Mouse (Mus musculus) embryonic facial prominence, embryonic 12.5 days (tissue): Measurements from ENCODE around the gene Robo2. TPM values are rescaled to one million over a fixed set of nuclear protein-coding genes. Genes with fewer than 3 reads are reported as not detected.
"Not testable (repeated sequence)": the region's sequence is repeated elsewhere in the genome, so short reads cannot be mapped to it uniquely, and the experiment has no call there.

Experiments used
- ATAC-seq: fragments of 200-750 bp; cut with Nextera tagmentation; 2 replicates; pipeline ENCODE4 v1.8.0; 2017; ENCODE audit not compliant: insufficient number of reproducible peaks, insufficient read depth, low FRiP score, low TSS enrichment
- H3K27ac ChIP-seq: fragments of 300-500 bp; sonication (generic); 2 replicates; pipeline ENCODE4 v1.5.1; 2016; ENCODE audit warnings: mild to moderate bottlenecking
- H3K27me3 ChIP-seq: fragments of 300-500 bp; sonication (generic); 2 replicates; pipeline ENCODE4 v1.6.1; 2016; ENCODE audit warnings: mild to moderate bottlenecking, moderate library complexity
- H3K36me3 ChIP-seq: fragments of 300-500 bp; sonication (generic); 2 replicates; pipeline ENCODE4 v1.6.1; 2016; ENCODE audit warnings: mild to moderate bottlenecking
- H3K4me1 ChIP-seq: fragments of 300-500 bp; sonication (generic); 2 replicates; pipeline ENCODE4 v1.6.1; 2016
- H3K4me2 ChIP-seq: fragments of 300-500 bp; sonication (generic); replicated peaks from 2 replicates; pipeline ENCODE4 v1.6.1; 2016; ENCODE audit warnings: mild to moderate bottlenecking, moderate library complexity
- H3K4me3 ChIP-seq: fragments of 300-500 bp; sonication (generic); 2 replicates; pipeline ENCODE4 v1.5.1; 2016; ENCODE audit warnings: mild to moderate bottlenecking
- H3K9ac ChIP-seq: fragments of 300-500 bp; sonication (generic); 2 replicates; pipeline ENCODE4 v1.6.1; 2016; ENCODE audit warnings: mild to moderate bottlenecking, moderate library complexity
- H3K9me3 ChIP-seq: fragments of 300-500 bp; sonication (generic); 2 replicates; pipeline ENCODE4 v1.6.1; 2016; ENCODE audit warnings: mild to moderate bottlenecking, moderate library complexity
- WGBS: fragments of 180-500 bp; shearing (Covaris S2); methylation state at CpG from one replicate; pipeline ENCODE4 v1.1.7; 2016; 5-methylcytosine and 5-hydroxymethylcytosine counted together
- polyA plus RNA-seq: library from polyadenylated mRNA; unstranded; fragments of >200 nt; fragmentation: Nextera tagmentation; extraction: Ambion mirVana; gene quantifications from 2 replicates; pipeline ENCODE4 v1.2.1, GENCODE M21; 2016

Robo2 gene
- polyA plus RNA-seq, 1 experiment from 2014 or later: 71.5 TPM

- H3K9ac ChIP-seq: no peak overlapping the region
- no peaks in the 10 kb centered on the region for H3K36me3 ChIP-seq
- 0 out of 2 replicates have a peak, but pooled peaks have one; percentile 72 for ATAC-seq
- no peak overlapping the region for H3K4me3 ChIP-seq
- no peaks in the 10 kb centered on the region for H3K27me3 ChIP-seq
- H3K27ac ChIP-seq: 0 out of 2 replicates have a peak overlapping the region, but pooled peaks have one; percentile 50
- peaks cover 8% of the 10 kb centered on the region for H3K4me1 ChIP-seq
- H3K4me2 ChIP-seq: no peak overlapping the region
- 44% methylated on average over 10 of the region's 10 CpGs for WGBS
- no peaks in the 10 kb centered on the region for H3K9me3 ChIP-seq
These were observed 356.4 kb downstream of the Robo2 start for GRCm38 (mm10) chr16:74055061-74055751.

- Histone ChIP-seq H3K9me3 (no peaks in the 10 kb centered on the region), H3K9ac (no peak overlapping the region), H3K4me2 (no peak overlapping the region), H3K36me3 (no peaks in the 10 kb centered on the region), H3K4me3 (no peak overlapping the region), H3K4me1 (no peaks in the 10 kb centered on the region), H3K27ac (no peak overlapping the region), H3K27me3 (no peaks in the 10 kb centered on the region)
- ATAC-seq: no peak
- 73% methylated on average over 5 of the region's 5 CpGs for WGBS
These were observed 362.2 kb downstream of the Robo2 start for GRCm38 (mm10) chr16:74049467-74049866.

DNA sequence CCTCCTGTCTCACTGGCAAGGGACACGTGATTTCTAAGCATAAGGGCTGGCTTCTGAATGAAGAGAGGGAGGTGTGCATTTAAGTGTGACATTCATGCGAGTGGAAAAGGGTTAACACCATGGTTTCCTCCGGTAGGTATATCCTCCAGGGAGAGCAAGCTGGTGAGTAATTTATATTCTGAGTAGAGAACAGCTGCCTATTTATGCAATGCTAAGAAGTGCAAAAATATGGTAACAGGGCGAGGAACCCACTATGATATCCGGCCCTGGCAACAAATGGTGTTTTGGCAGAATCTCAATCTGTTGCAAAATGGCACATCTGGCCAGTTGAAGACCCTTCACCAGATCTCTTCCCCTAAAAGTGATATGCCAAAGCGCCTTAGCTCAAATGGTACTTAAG lies 362.6 kb downstream of the Robo2 start:
- no peaks in the 10 kb centered on the region for H3K9me3 ChIP-seq
- ATAC-seq: no peak
- no peak overlapping the region for H3K9ac ChIP-seq
- H3K27ac ChIP-seq: no peak overlapping the region
- no peaks in the 10 kb centered on the region for H3K36me3 ChIP-seq
- 72% methylated on average over 6 of the region's 6 CpGs for WGBS
- no peaks in the 10 kb centered on the region for H3K27me3 ChIP-seq
- no peak overlapping the region for H3K4me2 ChIP-seq
- H3K4me3 ChIP-seq: no peak overlapping the region
- no peaks in the 10 kb centered on the region for H3K4me1 ChIP-seq

- Histone ChIP-seq H3K27me3 (no peaks in the 10 kb centered on the region), H3K4me2 (no peak overlapping the region), H3K4me1 (no peaks in the 10 kb centered on the region), H3K9ac (no peak overlapping the region), H3K9me3 (no peaks in the 10 kb centered on the region), H3K36me3 (no peaks in the 10 kb centered on the region), H3K4me3 (no peak overlapping the region), H3K27ac (no peak overlapping the region)
- ATAC-seq: no peak
- 43% methylated on average over 3 of the region's 3 CpGs for WGBS
These were observed 364.4 kb downstream of the Robo2 start for GRCm38 (mm10) chr16:74047232-74047631.

DNA sequence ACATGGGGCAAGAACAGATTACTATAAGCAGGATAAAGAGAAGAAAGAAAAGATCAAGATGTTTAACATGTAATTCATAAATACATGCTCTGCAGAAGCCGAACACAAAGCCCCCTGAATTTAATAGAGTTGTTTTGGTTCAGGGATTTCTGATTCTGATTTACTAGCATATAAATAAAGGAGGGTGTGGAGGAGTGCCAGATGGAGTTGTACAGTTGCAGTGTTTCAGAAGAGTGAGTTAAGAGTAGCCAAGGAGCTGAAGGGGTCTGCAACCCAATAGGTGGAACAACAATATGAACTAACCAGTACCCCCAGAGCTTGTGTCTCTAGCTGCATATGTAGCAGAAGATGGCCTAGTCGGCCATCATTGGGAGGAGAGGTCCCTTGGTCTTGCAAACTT lies 370.8 kb downstream of the Robo2 start:
- not testable (repeated sequence) for H3K36me3 ChIP-seq, H3K4me2 ChIP-seq, H3K4me3 ChIP-seq, H3K9ac ChIP-seq, H3K9me3 ChIP-seq, H3K4me1 ChIP-seq, H3K27me3 ChIP-seq, H3K27ac ChIP-seq, ATAC-seq
- WGBS: 74% methylated on average over 2 of the region's 2 CpGs

GRCm38 (mm10) chr16:74027822-74028221 lies 383.8 kb downstream of the Robo2 start:
- Histone ChIP-seq H3K4me3 (no peak overlapping the region), H3K36me3 (no peaks in the 10 kb centered on the region), H3K4me1 (no peaks in the 10 kb centered on the region), H3K27ac (no peak overlapping the region), H3K9ac (no peak overlapping the region), H3K27me3 (no peaks in the 10 kb centered on the region), H3K4me2 (no peak overlapping the region), H3K9me3 (no peaks in the 10 kb centered on the region)
- 79% methylated on average over 4 of the region's 4 CpGs for WGBS
- ATAC-seq: no peak

DNA sequence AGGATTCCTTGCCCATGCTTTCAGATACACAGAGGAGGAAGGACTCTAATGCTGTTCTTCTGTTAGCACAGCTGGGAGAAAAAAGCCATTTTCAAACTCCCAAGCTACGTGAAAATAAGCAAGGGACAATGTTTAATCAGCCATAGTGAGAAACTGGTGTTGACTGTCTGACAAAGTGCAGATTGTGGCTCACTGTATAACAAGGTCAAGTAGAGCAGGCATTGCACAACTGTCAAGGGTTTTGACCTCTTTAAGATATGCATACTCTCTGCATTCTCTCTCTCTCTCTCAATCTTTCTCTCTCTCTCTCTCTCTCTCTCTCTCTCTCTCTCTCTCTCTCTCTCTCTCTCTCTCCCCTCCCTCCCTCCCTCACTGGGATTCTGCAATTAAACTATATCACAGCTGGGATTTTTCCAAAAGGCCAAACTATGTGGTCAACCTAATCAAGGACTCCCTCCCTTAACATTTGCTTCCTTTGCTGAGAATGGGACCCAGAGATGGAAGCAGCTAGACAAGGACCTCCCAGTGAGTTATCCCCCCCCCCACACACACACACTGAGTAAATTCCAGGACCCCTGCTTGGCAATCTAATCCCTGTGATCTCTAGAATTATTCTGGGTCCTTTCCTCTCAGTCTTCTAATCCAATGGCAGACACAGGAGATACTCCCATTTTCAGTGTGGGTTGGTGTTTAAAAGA lies 389.2 kb downstream of the Robo2 start:
- H3K9ac ChIP-seq: no peak overlapping the region
- no peak for ATAC-seq
- no peaks in the 10 kb centered on the region for H3K36me3 ChIP-seq
- H3K27me3 ChIP-seq: no peaks in the 10 kb centered on the region
- H3K4me1 ChIP-seq: no peaks in the 10 kb centered on the region
- H3K9me3 ChIP-seq: no peaks in the 10 kb centered on the region
- H3K4me2 ChIP-seq: no peak overlapping the region
- 33% methylated on average over 1 of the region's 1 CpGs for WGBS
- no peak overlapping the region for H3K27ac ChIP-seq
- no peak overlapping the region for H3K4me3 ChIP-seq

GRCm38 (mm10) chr16:74005767-74006166 lies 405.9 kb downstream of the Robo2 start:
- Histone ChIP-seq H3K4me1 (no peaks in the 10 kb centered on the region), H3K36me3 (no peaks in the 10 kb centered on the region), H3K27me3 (no peaks in the 10 kb centered on the region), H3K27ac (no peak overlapping the region), H3K4me3 (no peak overlapping the region), H3K4me2 (no peak overlapping the region), H3K9ac (no peak overlapping the region), H3K9me3 (no peaks in the 10 kb centered on the region)
- 84% methylated on average over 3 of the region's 3 CpGs for WGBS
- no peak for ATAC-seq

GRCm38 (mm10) chr16:74001331-74001730 lies 410.3 kb downstream of the Robo2 start:
- no peaks in the 10 kb centered on the region for H3K27me3 ChIP-seq
- WGBS: 72% methylated on average over 2 of the region's 2 CpGs
- no peaks in the 10 kb centered on the region for H3K9me3 ChIP-seq
- H3K4me2 ChIP-seq: no peak overlapping the region
- H3K27ac ChIP-seq: no peak overlapping the region
- no peak overlapping the region for H3K4me3 ChIP-seq
- no peak overlapping the region for H3K9ac ChIP-seq
- no peaks in the 10 kb centered on the region for H3K4me1 ChIP-seq
- no peak for ATAC-seq
- H3K36me3 ChIP-seq: no peaks in the 10 kb centered on the region

GRCm38 (mm10) chr16:73991212-73991611 lies 420.4 kb downstream of the Robo2 start:
- Histone ChIP-seq H3K4me3 (no peak overlapping the region), H3K9me3 (no peaks in the 10 kb centered on the region), H3K4me2 (no peak overlapping the region), H3K4me1 (no peaks in the 10 kb centered on the region), H3K27me3 (no peaks in the 10 kb centered on the region), H3K9ac (no peak overlapping the region), H3K27ac (no peak overlapping the region), H3K36me3 (no peaks in the 10 kb centered on the region)
- WGBS: 44% methylated on average over 6 of the region's 6 CpGs
- no peak for ATAC-seq

- Histone ChIP-seq H3K36me3 (no peaks in the 10 kb centered on the region), H3K27ac (no peak overlapping the region), H3K9me3 (no peaks in the 10 kb centered on the region), H3K27me3 (no peaks in the 10 kb centered on the region), H3K4me2 (no peak overlapping the region), H3K4me3 (no peak overlapping the region), H3K4me1 (peaks cover under 1% of the 10 kb centered on the region; the same call in 1 of the 2 replicates), H3K9ac (no peak overlapping the region)
- ATAC-seq: no peak
- WGBS: 87% methylated on average over 7 of the region's 7 CpGs
These were observed 442.1 kb downstream of the Robo2 start for GRCm38 (mm10) chr16:73969573-73969972.

- Histone ChIP-seq H3K9ac (no peak overlapping the region), H3K4me1 (peaks cover 2% of the 10 kb centered on the region; the same call in 1 of the 2 replicates), H3K4me2 (no peak overlapping the region), H3K27me3 (no peaks in the 10 kb centered on the region), H3K27ac (no peak overlapping the region), H3K9me3 (no peaks in the 10 kb centered on the region), H3K4me3 (no peak overlapping the region), H3K36me3 (no peaks in the 10 kb centered on the region)
- WGBS: 65% methylated on average over 5 of the region's 5 CpGs
- no peak for ATAC-seq
These were observed 447.2 kb downstream of the Robo2 start for GRCm38 (mm10) chr16:73964366-73964926.
